Mouse (Mus musculus): Measurements from ENCODE around the gene Jpt1. TPM values are rescaled to one million over a fixed set of nuclear protein-coding genes. Genes with fewer than 3 reads are reported as not detected.
A peak's percentile ranks its signal among the peaks of the same experiment; 100 is the strongest.
"Not testable (repeated sequence)": the region's sequence is repeated elsewhere in the genome, so short reads cannot be mapped to it uniquely, and the experiment has no call there.

The Jpt1 gene
- polyA plus RNA-seq, 1 experiment from 2014 or later = 1,026 TPM

GRCm38 (mm10) chr11:115510507-115510888 is 3.7 kb downstream of the Jpt1 start:
- Histone ChIP-seq H3K9ac (replicated peaks) (peak overlapping the region; percentile 98; the same call in 1 of the 2 replicates), H3K36me3 (no peaks in the 10 kb centered on the region), H3K4me2 (replicated peaks) (peak overlapping the region; percentile 77), H3K4me1 (peaks cover 60% of the 10 kb centered on the region), H3K9me3 (no peaks in the 10 kb centered on the region), H3K4me3 (peak overlapping the region; percentile 92), H3K27ac (replicated peaks) (no peak overlapping the region), H3K27me3 (no peaks in the 10 kb centered on the region)
- WGBS = 70% methylated on average over 5 of the region's 5 CpGs
- ATAC-seq (ENCODE audit: low FRiP score, low read depth) = no peak

- Histone ChIP-seq H3K27me3 (no peaks in the 10 kb centered on the region), H3K4me2 (replicated peaks) (peak overlapping the region; percentile 77), H3K27ac (replicated peaks) (0 out of 2 replicates have a peak overlapping the region, but pooled peaks have one; percentile 42), H3K4me1 (peaks cover 57% of the 10 kb centered on the region), H3K4me3 (peak overlapping the region; percentile 92), H3K36me3 (no peaks in the 10 kb centered on the region), H3K9ac (replicated peaks) (peak overlapping the region; percentile 39), H3K9me3 (no peaks in the 10 kb centered on the region)
- WGBS = 43% methylated on average over 6 of the region's 6 CpGs
- ATAC-seq (ENCODE audit: low FRiP score, low read depth) = no peak
Measured at GRCm38 (mm10) chr11:115509773-115510506, 4.2 kb downstream of the Jpt1 start.

GRCm38 (mm10) chr11:115508061-115508460 is 6.1 kb downstream of the Jpt1 start:
- ATAC-seq (ENCODE audit: low FRiP score, low read depth) = no peak
- Histone ChIP-seq H3K4me1 (peaks cover 56% of the 10 kb centered on the region), H3K9ac (replicated peaks) (no peak overlapping the region), H3K27ac (replicated peaks) (no peak overlapping the region), H3K36me3 (peaks cover 12% of the 10 kb centered on the region), H3K27me3 (no peaks in the 10 kb centered on the region), H3K9me3 (no peaks in the 10 kb centered on the region), H3K4me3 (no peak overlapping the region), H3K4me2 (replicated peaks) (no peak overlapping the region)
- WGBS = 81% methylated on average over 2 of the region's 2 CpGs

DNA sequence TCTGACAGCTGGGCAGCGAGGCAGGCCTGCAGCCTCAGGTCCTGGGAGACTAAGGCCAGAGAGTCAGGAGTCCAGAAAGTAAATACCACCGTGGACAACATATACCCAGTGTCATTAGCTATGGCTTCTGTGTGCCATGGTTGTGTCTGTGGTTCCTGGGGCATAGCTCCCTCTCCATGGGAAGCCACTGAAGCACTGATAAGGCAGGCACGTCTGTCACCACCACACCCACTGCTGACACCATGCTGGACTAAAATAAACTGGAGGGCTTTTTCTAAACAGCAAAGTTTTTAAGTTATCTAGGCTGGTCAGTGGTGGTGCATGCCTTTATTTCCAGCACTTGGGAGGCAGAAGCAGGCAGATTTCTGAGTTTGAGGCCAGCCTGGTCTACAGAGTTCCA is 7.6 kb downstream of the Jpt1 start:
- peaks cover 24% of the 10 kb centered on the region for H3K36me3 ChIP-seq
- H3K4me3 ChIP-seq = no peak overlapping the region
- no peak overlapping the region for H3K4me2 ChIP-seq (replicated peaks)
- no peaks in the 10 kb centered on the region for H3K27me3 ChIP-seq
- WGBS = 66% methylated on average over 3 of the region's 3 CpGs
- no peak overlapping the region for H3K9ac ChIP-seq (replicated peaks)
- H3K27ac ChIP-seq (replicated peaks) = no peak overlapping the region
- peaks cover 52% of the 10 kb centered on the region for H3K4me1 ChIP-seq
- ATAC-seq (ENCODE audit: low FRiP score, low read depth) = no peak
- no peaks in the 10 kb centered on the region for H3K9me3 ChIP-seq

DNA sequence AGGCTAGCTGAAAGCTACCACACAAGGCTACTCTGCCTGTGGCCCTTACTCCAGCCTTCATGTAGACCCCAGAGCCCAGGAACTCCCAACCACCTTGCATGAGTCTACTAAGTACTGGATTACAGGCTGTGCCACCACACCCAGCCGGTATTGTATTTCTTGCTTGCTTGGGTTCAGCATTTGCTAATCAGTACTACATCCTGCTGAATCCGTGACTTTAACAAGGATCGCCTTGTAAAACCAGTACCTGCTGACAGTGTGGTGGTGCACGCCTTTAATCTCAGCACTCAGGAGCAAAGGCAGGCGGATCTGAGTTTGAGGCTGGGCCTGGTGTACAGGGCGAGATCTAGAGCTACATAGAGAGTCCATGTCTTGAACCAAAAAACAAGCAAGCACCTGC is 11.6 kb downstream of the Jpt1 start:
- Histone ChIP-seq H3K4me2 (replicated peaks) (no peak overlapping the region), H3K9ac (replicated peaks) (no peak overlapping the region), H3K4me3 (no peak overlapping the region), H3K27me3 (no peaks in the 10 kb centered on the region), H3K4me1 (peaks cover 17% of the 10 kb centered on the region), H3K9me3 (no peaks in the 10 kb centered on the region), H3K36me3 (peaks cover 62% of the 10 kb centered on the region), H3K27ac (replicated peaks) (no peak overlapping the region)
- WGBS = 95% methylated on average over 6 of the region's 6 CpGs
- no peak for ATAC-seq (ENCODE audit: low FRiP score, low read depth)

GRCm38 (mm10) chr11:115496559-115496958 is 17.6 kb downstream of the Jpt1 start:
- H3K4me3 ChIP-seq; H3K9ac ChIP-seq (replicated peaks); H3K27ac ChIP-seq (replicated peaks); H3K9me3 ChIP-seq; H3K4me2 ChIP-seq (replicated peaks); ATAC-seq (ENCODE audit: low FRiP score, low read depth): not testable (repeated sequence)
- Histone ChIP-seq H3K36me3 (peaks cover 47% of the 10 kb centered on the region), H3K4me1 (peaks cover 11% of the 10 kb centered on the region), H3K27me3 (peaks cover 13% of the 10 kb centered on the region)
- 92% methylated on average over 9 of the region's 9 CpGs for WGBS

GRCm38 (mm10) chr11:115492387-115492786 is 21.8 kb downstream of the Jpt1 start:
- Histone ChIP-seq H3K27me3 (peaks cover 13% of the 10 kb centered on the region), H3K36me3 (peaks cover 20% of the 10 kb centered on the region), H3K9me3 (no peaks in the 10 kb centered on the region), H3K4me3 (peak overlapping the region; percentile 71), H3K9ac (replicated peaks) (peak overlapping the region; percentile 70), H3K27ac (replicated peaks) (no peak overlapping the region), H3K4me1 (peaks cover 21% of the 10 kb centered on the region), H3K4me2 (replicated peaks) (peak overlapping the region; percentile 78)
- ATAC-seq (ENCODE audit: low FRiP score, low read depth) = no peak
- WGBS = 39% methylated on average over 6 of the region's 6 CpGs

DNA sequence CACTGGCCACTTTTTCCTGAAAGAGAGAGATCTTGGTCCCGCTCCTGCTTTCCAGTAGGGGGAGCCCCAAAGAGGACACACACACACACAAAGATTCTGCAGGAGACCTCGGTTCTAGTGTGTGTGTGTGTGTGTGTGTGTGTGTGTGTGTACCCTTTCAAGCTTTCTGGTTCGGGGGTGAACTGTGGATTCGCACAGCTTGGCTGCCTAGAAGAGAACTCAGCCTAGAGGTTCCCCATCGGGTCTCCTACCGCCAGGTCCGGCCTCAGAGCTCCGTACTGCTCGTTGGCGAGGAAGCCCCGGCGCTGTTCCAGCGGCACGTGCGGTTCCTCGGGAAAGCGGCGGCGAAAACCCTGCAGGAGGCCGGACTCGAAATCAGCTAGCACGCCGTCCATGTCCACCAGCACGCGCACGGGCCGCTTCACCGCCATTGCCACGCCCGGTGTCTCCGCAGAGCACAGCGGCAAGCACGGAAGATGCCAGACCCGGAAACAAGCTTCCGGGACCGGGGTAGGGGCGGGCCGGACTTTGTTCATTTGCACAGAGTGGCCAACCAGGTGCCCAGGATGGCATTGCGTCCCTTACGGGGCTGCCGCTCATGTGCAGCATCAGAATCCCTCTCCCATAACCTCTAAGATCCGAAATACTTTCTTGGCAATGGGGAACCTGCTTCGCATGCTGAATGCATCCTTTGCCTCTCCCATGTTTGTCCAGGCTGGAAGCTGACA is 22.7 kb downstream of the Jpt1 start, which contains the start of gene Nt5c:
TSS of gene Nt5c (minus strand) at position 507 of the 728 bp plus-strand sequence.
- peak within 1 kb of the TSS; percentile 78 for H3K4me2 ChIP-seq (replicated peaks)
- H3K27ac ChIP-seq (replicated peaks) = peak within 1 kb of the TSS; percentile 80
- no peaks in the 10 kb centered on the region for H3K9me3 ChIP-seq
- peak within 1 kb of the TSS; percentile 71 for H3K4me3 ChIP-seq
- H3K4me1 ChIP-seq = peaks cover 21% of the 10 kb centered on the region
- under 1% methylated on average over 43 of the region's 43 CpGs for WGBS
- H3K36me3 ChIP-seq = 0 out of 2 replicates have a peak, but pooled peaks cover 13% of the 10 kb centered on the region
- peak; percentile 84 for ATAC-seq (ENCODE audit: low FRiP score, low read depth)
- H3K27me3 ChIP-seq = peaks cover 13% of the 10 kb centered on the region
- peak within 1 kb of the TSS; percentile 70 for H3K9ac ChIP-seq (replicated peaks)

DNA sequence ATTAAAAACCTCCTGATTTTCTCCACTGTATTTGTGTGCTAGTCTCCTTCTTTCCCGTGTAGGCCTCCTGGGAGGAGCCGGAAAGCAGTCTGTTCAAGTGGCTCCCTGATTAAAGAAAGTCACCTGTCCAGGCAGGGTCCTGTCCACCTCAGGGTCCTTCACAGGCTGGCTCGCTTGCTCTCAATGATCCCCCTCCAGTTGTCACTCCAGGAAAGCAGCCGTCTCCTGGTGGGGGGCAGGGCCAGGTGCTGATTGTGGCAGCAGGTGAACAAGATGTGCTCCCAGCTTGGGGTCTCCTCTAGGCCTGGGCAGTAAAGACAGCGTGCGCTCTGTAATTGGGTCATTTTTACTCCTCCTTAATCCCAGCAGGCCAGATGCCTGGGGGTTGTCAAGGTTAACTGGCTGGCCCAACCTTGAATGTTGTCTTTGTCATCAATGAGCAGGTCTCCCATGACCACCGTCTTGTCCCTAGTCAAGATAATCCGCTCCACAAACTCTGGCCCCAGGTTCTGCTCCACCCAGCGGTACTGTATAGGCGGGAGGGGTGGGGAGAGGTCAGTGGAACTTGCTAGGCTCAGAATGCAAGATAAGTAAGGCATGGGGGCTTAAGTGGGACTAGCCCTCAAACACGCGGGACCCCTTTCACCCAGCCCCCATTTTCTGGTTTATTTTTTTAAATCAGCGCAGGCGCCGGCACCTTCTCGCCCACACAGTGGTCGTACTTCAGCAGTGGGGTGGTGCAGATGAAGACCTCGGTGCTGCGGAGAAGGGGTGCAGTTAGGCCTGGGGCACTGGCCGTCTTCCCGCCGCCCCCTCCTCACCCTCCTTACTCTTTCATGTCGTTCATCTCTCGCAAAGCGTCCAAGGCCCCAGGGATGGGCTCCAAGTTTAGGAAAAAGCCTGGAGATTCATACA is 23.5 kb downstream of the Jpt1 start:
- Histone ChIP-seq H3K36me3 (0 out of 2 replicates have a peak, but pooled peaks cover 13% of the 10 kb centered on the region), H3K9ac (replicated peaks) (peak overlapping the region; percentile 70), H3K9me3 (no peaks in the 10 kb centered on the region), H3K27ac (replicated peaks) (peak overlapping the region; percentile 80), H3K4me2 (replicated peaks) (peak overlapping the region; percentile 78), H3K4me1 (peaks cover 21% of the 10 kb centered on the region), H3K4me3 (peak overlapping the region; percentile 71), H3K27me3 (peaks cover 13% of the 10 kb centered on the region)
- 23% methylated on average over 25 of the region's 25 CpGs for WGBS
- peak; percentile 65 for ATAC-seq (ENCODE audit: low FRiP score, low read depth)

- Histone ChIP-seq H3K9ac (replicated peaks) (no peak overlapping the region), H3K27ac (replicated peaks) (no peak overlapping the region)
Measured at GRCm38 (mm10) chr11:115488551-115489104, 25.6 kb downstream of the Jpt1 start.

DNA sequence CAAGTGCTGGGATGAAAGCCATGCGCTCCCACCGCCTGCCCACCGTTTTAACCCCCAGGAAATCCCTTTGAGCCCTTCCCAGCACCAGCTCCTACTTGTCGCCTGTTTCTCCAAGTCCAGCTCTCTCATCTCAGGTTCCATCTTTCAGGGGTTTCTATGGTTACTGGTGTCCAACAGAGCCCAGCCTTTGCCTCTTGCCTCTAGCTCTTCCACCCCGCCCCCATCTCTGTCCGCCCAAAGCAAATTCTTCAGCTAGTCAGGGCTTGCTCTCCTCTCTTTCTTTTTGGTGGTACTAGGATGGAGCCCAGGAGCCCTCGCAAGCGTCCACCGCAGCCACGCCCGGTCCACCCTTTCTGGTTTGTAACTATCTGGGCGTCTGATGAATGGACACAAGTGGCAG is 29.0 kb downstream of the Jpt1 start:
- H3K4me3 ChIP-seq = no peak overlapping the region
- peaks cover 13% of the 10 kb centered on the region; the same call in 1 of the 2 replicates for H3K36me3 ChIP-seq
- ATAC-seq (ENCODE audit: low FRiP score, low read depth) = no peak

More at GRCm38 (mm10) chr11:115488551-115489104, 25.6 kb downstream of the Jpt1 start:
- Histone ChIP-seq H3K36me3 (0 out of 2 replicates have a peak, but pooled peaks cover 13% of the 10 kb centered on the region), H3K27me3 (peaks cover 8% of the 10 kb centered on the region), H3K4me3 (no peak overlapping the region), H3K4me1 (peaks cover 33% of the 10 kb centered on the region), H3K9me3 (no peaks in the 10 kb centered on the region), H3K4me2 (replicated peaks) (no peak overlapping the region)
- ATAC-seq (ENCODE audit: low FRiP score, low read depth) = no peak
- WGBS = 80% methylated on average over 19 of the region's 19 CpGs

More for the DNA sequence above, 29.0 kb downstream of the Jpt1 start:
- Histone ChIP-seq H3K27me3 (no peaks in the 10 kb centered on the region), H3K27ac (replicated peaks) (no peak overlapping the region), H3K4me2 (replicated peaks) (no peak overlapping the region), H3K9me3 (no peaks in the 10 kb centered on the region), H3K9ac (replicated peaks) (0 out of 2 replicates have a peak overlapping the region, but pooled peaks have one; percentile 17), H3K4me1 (peaks cover 13% of the 10 kb centered on the region)
- WGBS = 28% methylated on average over 12 of the region's 12 CpGs

Measured in midbrain, embryonic 12.5 days (tissue).